Mouse (Mus musculus) C2C12 (cell line): Measurements from ENCODE around the gene 2010111I01Rik. TPM values are rescaled to one million over a fixed set of nuclear protein-coding genes. Genes with fewer than 3 reads are reported as not detected.
A peak's percentile ranks its signal among the peaks of the same experiment; 100 is the strongest.

Source experiments
- H3K27me3 ChIP-seq: one replicate; pipeline ENCODE4 v1.6.1; 2011; ENCODE audit not compliant: control insufficient read depth, insufficient read depth, insufficient read length
- H3K36me3 ChIP-seq: one replicate; pipeline ENCODE4 v1.6.1; 2011; ENCODE audit not compliant: control insufficient read depth, insufficient read depth
- H3K4me3 ChIP-seq: one replicate; pipeline ENCODE4 v1.5.1; 2011; ENCODE audit warnings: mild to moderate bottlenecking, control low read depth; ENCODE audit not compliant: poor library complexity, insufficient read depth, severe bottlenecking
- H3K79me2 ChIP-seq: one replicate; pipeline ENCODE4 v1.6.1; 2011; ENCODE audit not compliant: control insufficient read depth, insufficient read depth
- H3K79me3 ChIP-seq: one replicate; pipeline ENCODE4 v1.6.1; 2011; ENCODE audit warnings: low read depth, control low read depth
- H3ac ChIP-seq: one replicate; pipeline ENCODE3; 2011; ENCODE audit warnings: low read depth; ENCODE audit not compliant: control insufficient read depth, insufficient read length
- CEBPB ChIP-seq: IDR thresholded peaks from one replicate; pipeline ENCODE4 v1.6.1; 2011; ENCODE audit warnings: low read depth, mild to moderate bottlenecking, control low read depth, moderate library complexity
- CTCF ChIP-seq: IDR thresholded peaks from one replicate; pipeline ENCODE4 v1.5.1; 2011; ENCODE audit not compliant: control insufficient read depth, insufficient read depth, insufficient read length
- FOSL1 ChIP-seq: IDR thresholded peaks from one replicate; pipeline ENCODE4 v1.8.0; 2011; ENCODE audit warnings: mild to moderate bottlenecking, low read length; ENCODE audit not compliant: poor library complexity, insufficient read depth, severe bottlenecking
- MAX ChIP-seq: IDR thresholded peaks from one replicate; pipeline ENCODE4 v1.6.1; 2011; ENCODE audit warnings: mild to moderate bottlenecking, control low read depth
- MYOD1 ChIP-seq: IDR thresholded peaks from one replicate; pipeline ENCODE4 v1.6.1; 2011; ENCODE audit warnings: low read depth; ENCODE audit not compliant: control insufficient read depth, insufficient read length
- MYOG ChIP-seq: IDR thresholded peaks from one replicate; pipeline ENCODE4 v1.6.1; 2011; ENCODE audit not compliant: control insufficient read depth, insufficient read length; ENCODE audit errors: extremely low read depth
- USF1 ChIP-seq: IDR thresholded peaks from one replicate; pipeline ENCODE4 v1.6.1; 2011; ENCODE audit warnings: low read depth, mild to moderate bottlenecking, control low read depth, moderate library complexity
- polyA plus RNA-seq: library from polyadenylated mRNA; unstranded; fragments of >200 nt; fragmentation: generic; extraction: Trizol; gene quantifications from one replicate; pipeline ENCODE4 v1.2.1, GENCODE M21; 2012; ENCODE audit warnings: missing spikeins

2010111I01Rik gene
- polyA plus RNA-seq, 1 experiment = 91.7 TPM

- H3K79me3 ChIP-seq = no peaks in the 10 kb centered on the region
- no peak overlapping the region for H3K4me3 ChIP-seq
- H3ac ChIP-seq = no peak overlapping the region
- TF ChIP-seq CEBPB (no peak), MAX (no peak), MYOD1 (no peak), FOSL1 (no peak), CTCF (peak; percentile 38)
- H3K79me2 ChIP-seq = no peaks in the 10 kb centered on the region
- no peaks in the 10 kb centered on the region for H3K27me3 ChIP-seq
- no peaks in the 10 kb centered on the region for H3K36me3 ChIP-seq
These were observed 366.7 kb downstream of the 2010111I01Rik start for GRCm38 (mm10) chr13:63331379-63331778.

GRCm38 (mm10) chr13:63332576-63333300 lies 368.0 kb downstream of the 2010111I01Rik start:
- no peaks in the 10 kb centered on the region for H3K79me2 ChIP-seq
- peak; percentile 63 for TF ChIP-seq CTCF
- no peak for TF ChIP-seq MYOG
- H3K4me3 ChIP-seq = no peak overlapping the region
- no peak overlapping the region for H3ac ChIP-seq
- H3K27me3 ChIP-seq = no peaks in the 10 kb centered on the region
- no peaks in the 10 kb centered on the region for H3K79me3 ChIP-seq
- no peaks in the 10 kb centered on the region for H3K36me3 ChIP-seq

DNA sequence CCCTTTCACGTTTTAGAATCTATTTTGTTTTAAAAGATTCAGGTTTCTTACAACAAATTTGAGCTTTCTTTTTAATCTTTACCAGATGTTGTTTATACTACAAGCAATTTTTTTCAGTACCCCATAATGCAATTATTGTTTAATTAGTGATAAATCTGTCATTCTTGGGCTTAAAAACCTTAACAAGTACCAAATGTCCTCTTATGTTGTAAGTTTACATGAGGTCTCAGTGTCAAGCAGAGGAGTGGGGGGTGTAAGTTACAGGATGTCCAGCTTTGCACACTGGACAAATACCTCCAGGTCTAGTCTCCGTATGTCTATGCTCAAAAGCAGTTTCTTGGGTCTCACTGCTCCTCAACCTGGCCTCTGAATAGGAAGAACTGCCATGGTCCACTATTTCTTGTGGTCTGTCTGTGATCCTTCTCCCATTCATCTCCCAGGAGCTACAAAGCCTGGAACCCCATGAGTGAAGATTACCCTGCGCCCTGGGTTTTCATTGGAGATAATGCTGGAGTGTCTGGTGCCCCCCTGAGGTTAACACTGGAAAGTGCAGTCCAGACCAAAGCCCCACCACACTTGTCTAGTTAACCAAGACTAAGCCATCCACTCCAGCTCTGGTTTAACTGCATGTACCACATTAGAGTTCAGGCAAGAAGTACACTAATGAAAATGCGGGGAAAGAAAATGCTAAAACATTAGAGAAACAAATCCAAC lies 370.9 kb downstream of the 2010111I01Rik start:
- Histone ChIP-seq H3K79me3 (no peaks in the 10 kb centered on the region), H3K4me3 (no peak overlapping the region), H3ac (no peak overlapping the region), H3K79me2 (no peaks in the 10 kb centered on the region), H3K36me3 (no peaks in the 10 kb centered on the region), H3K27me3 (no peaks in the 10 kb centered on the region)
- no peak for TF ChIP-seq USF1
- TF ChIP-seq CTCF = peak; percentile 51

GRCm38 (mm10) chr13:63336335-63336734 lies 371.6 kb downstream of the 2010111I01Rik start:
- Histone ChIP-seq H3K79me3 (no peaks in the 10 kb centered on the region), H3K4me3 (no peak overlapping the region), H3ac (no peak overlapping the region), H3K27me3 (no peaks in the 10 kb centered on the region), H3K36me3 (no peaks in the 10 kb centered on the region), H3K79me2 (no peaks in the 10 kb centered on the region)
- TF ChIP-seq MYOG = no peak
- no peak for TF ChIP-seq MAX

DNA sequence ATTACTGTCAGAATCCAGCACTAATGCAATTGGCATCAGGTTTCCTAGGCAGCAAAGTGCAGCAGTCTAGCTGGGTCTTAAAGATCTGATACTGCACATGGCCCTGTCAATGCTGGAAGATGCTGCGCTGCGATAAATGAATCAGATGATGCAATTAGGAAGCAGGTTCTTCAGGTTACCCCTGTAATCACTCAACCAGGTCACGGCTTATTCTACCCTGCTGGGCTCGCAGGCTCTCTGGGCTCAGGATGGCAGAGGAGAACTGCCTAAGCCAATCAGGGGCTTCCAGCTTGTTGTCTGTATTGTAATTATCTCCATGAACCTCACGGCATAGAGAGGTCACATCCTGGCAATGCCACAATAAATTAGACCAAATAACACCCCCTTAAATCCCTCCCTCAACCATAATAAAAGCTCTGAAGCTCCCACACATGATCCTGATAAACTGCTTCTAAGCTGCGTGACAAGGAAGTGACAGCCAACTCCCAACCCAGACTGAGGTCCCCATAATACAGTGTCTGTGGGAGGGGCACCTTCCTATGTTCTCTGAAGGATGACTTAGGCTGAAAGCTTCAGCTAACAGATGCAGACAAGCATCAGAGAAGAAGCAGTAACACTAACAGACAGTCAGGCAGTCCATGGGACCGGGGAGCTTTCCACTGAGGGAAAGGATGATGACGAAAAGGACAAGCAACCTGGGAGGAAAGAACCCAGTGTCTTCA lies 372.7 kb downstream of the 2010111I01Rik start:
- no peaks in the 10 kb centered on the region for H3K36me3 ChIP-seq
- no peak overlapping the region for H3K4me3 ChIP-seq
- H3K79me2 ChIP-seq = no peaks in the 10 kb centered on the region
- no peaks in the 10 kb centered on the region for H3K27me3 ChIP-seq
- TF ChIP-seq MYOG = no peak
- no peak overlapping the region for H3ac ChIP-seq
- H3K79me3 ChIP-seq = no peaks in the 10 kb centered on the region

DNA sequence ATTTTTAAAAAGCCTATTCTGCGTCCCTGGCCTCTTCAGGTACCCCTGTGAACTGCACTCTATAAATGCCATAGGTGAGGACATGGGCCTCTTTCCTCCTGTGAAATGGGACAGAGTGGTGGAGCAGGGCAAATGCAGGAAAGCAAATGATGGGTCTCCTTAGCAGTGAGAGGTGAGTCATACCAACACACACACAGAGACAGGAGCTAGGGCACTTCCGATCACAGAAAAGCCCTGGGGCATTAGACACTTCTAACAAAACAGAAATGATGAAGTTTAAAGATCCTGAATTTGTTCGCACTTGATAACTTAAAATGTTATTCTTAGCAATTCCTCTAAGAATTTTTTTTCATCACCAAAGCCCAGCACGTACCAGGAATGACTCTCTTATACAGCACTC lies 375.3 kb downstream of the 2010111I01Rik start:
- TF ChIP-seq MYOG (no peak), CTCF (no peak), MYOD1 (no peak), FOSL1 (no peak), USF1 (no peak), MAX (no peak), CEBPB (no peak)
- H3K36me3 ChIP-seq = no peaks in the 10 kb centered on the region

More for the DNA sequence above, 375.3 kb downstream of the 2010111I01Rik start:
- Histone ChIP-seq H3K4me3 (no peak overlapping the region), H3K79me2 (no peaks in the 10 kb centered on the region), H3K79me3 (no peaks in the 10 kb centered on the region), H3ac (no peak overlapping the region), H3K27me3 (no peaks in the 10 kb centered on the region)
